Mouse (Mus musculus): ENCODE data around the gene Neurl1a.

The Neurl1a gene

GRCm38 (mm10) chr19:47285581-47285980, 107.0 kb downstream of the Neurl1a start:
- CTCF ChIA-PET = no interaction called here

GRCm38 (mm10) chr19:47286886-47287450, 108.3 kb downstream of the Neurl1a start:
- CTCF ChIA-PET = no interaction called here

- CTCF ChIA-PET = no interaction called here
Measured at GRCm38 (mm10) chr19:47291307-47292080, 112.9 kb downstream of the Neurl1a start.

- CTCF ChIA-PET = no interaction called here
Measured at GRCm38 (mm10) chr19:47292451-47292951, 113.9 kb downstream of the Neurl1a start.

GRCm38 (mm10) chr19:47298100-47298499, 119.5 kb downstream of the Neurl1a start:
- CTCF ChIA-PET = no interaction called here

- CTCF ChIA-PET = interaction anchor here (1.0 kb wide), 1 partner anchor 14 kb away, joined by 3 read pairs; no protein-coding TSS in a partner anchor
Measured at GRCm38 (mm10) chr19:47301303-47302190, 122.9 kb downstream of the Neurl1a start.

GRCm38 (mm10) chr19:47302191-47302852, 123.7 kb downstream of the Neurl1a start:
- CTCF ChIA-PET = interaction anchor here (1.0 kb wide), 1 partner anchor 14 kb away, joined by 3 read pairs; no protein-coding TSS in a partner anchor

GRCm38 (mm10) chr19:47303128-47303527, 124.5 kb downstream of the Neurl1a start:
- CTCF ChIA-PET = no interaction called here

GRCm38 (mm10) chr19:47304170-47304745, 125.6 kb downstream of the Neurl1a start:
- CTCF ChIA-PET = no interaction called here

- CTCF ChIA-PET = no interaction called here
Measured at GRCm38 (mm10) chr19:47305401-47305800, 126.8 kb downstream of the Neurl1a start.

GRCm38 (mm10) chr19:47306128-47306916, 127.7 kb downstream of the Neurl1a start:
- CTCF ChIA-PET = no interaction called here

- CTCF ChIA-PET = no interaction called here
Measured at GRCm38 (mm10) chr19:47306917-47307315, 128.3 kb downstream of the Neurl1a start.
